Mouse (Mus musculus) intestine, embryonic 14.5 days (tissue): Measurements from ENCODE around the gene Akap7. TPM values are rescaled to one million over a fixed set of nuclear protein-coding genes. Genes with fewer than 3 reads are reported as not detected.

ENCODE experiments used
- ATAC-seq: fragments of 200-750 bp; cut with Nextera tagmentation; replicated peaks from 2 replicates; pipeline ENCODE4 v1.8.0; 2017; ENCODE audit warnings: low read depth, moderate number of reproducible peaks, moderate TSS enrichment, moderate library complexity; ENCODE audit not compliant: low FRiP score, low TSS enrichment
- DNase-seq: peaks from one replicate; pipeline ENCODE4 v3.0.0-alpha.2; 2018; ENCODE audit warnings: low spot score
- H3K27ac ChIP-seq: fragments of 300-500 bp; sonication (generic); 2 replicates; pipeline ENCODE4 v1.5.1; 2014; ENCODE audit warnings: low read depth, mild to moderate bottlenecking, control low read depth
- H3K27me3 ChIP-seq: fragments of 300-500 bp; sonication (generic); replicated peaks from 2 replicates; pipeline ENCODE4 v1.6.1; 2014; ENCODE audit warnings: low read length, control low read depth; ENCODE audit not compliant: control insufficient read depth, insufficient read depth
- H3K36me3 ChIP-seq: fragments of 300-500 bp; sonication (generic); 2 replicates; pipeline ENCODE4 v1.6.1; 2014; ENCODE audit warnings: low read length, control low read depth; ENCODE audit not compliant: control insufficient read depth, insufficient read depth
- H3K4me1 ChIP-seq: fragments of 300-500 bp; sonication (generic); replicated peaks from 2 replicates; pipeline ENCODE4 v1.6.1; 2014; ENCODE audit warnings: low read length, control low read depth, mixed read lengths; ENCODE audit not compliant: control insufficient read depth, insufficient read depth
- H3K4me2 ChIP-seq: fragments of 300-500 bp; sonication (generic); 2 replicates; pipeline ENCODE4 v1.6.1; 2014; ENCODE audit warnings: low read length
- H3K4me3 ChIP-seq: fragments of 300-500 bp; sonication (generic); 2 replicates; pipeline ENCODE4 v1.5.1; 2014; ENCODE audit warnings: low read depth, low read length, control low read depth, mixed read lengths
- H3K9ac ChIP-seq: fragments of 300-500 bp; sonication (generic); 2 replicates; pipeline ENCODE4 v1.6.1; 2014; ENCODE audit warnings: mild to moderate bottlenecking, low read length
- H3K9me3 ChIP-seq: fragments of 300-500 bp; sonication (generic); 2 replicates; pipeline ENCODE4 v1.6.1; 2016; ENCODE audit warnings: low read length, control low read depth; ENCODE audit not compliant: control insufficient read depth
- WGBS: fragments of 180-500 bp; shearing (Covaris S2); extraction: QIAGEN DNeasy Blood & Tissue Kit; methylation state at CpG from one replicate; pipeline ENCODE4 v1.1.7; 2014; 5-methylcytosine and 5-hydroxymethylcytosine counted together
- polyA plus RNA-seq: library from polyadenylated mRNA; unstranded; fragments of >200 nt; fragmentation: Nextera tagmentation; extraction: Ambion mirVana; gene quantifications from 2 replicates; pipeline ENCODE4 v1.2.1, GENCODE M21; 2014

Gene Akap7
- polyA plus RNA-seq, 1 experiment from 2014 or later, result 36.4 TPM

DNA sequence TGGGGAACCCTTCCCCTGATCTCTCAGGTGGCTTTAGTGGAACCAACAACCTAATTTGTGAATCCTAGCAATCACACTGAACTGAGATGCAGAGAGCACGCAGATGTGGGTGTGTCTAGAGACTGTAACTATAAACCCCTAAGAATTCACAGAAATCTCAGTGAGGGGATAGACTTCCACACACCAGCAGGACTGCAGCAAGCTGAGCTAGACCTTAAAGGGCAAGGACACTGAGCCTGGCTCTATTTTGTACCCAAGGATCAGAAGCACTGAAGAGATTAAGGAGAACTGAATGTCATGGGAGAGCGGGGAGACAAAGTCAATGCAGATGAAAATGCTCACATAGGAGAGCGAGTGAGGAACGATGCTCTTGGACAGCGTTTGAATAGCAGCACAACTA, 2.3 kb upstream of the Akap7 start:
- DNase-seq, result no peak
- Histone ChIP-seq H3K36me3 (no peaks in the 10 kb centered on the region), H3K4me1 (no peaks in the 10 kb centered on the region), H3K27me3 (no peaks in the 10 kb centered on the region), H3K9me3 (no peaks in the 10 kb centered on the region), H3K4me3 (no peak overlapping the region), H3K27ac (no peak overlapping the region), H3K9ac (no peak overlapping the region), H3K4me2 (no peak overlapping the region)
- WGBS, result 83% methylated on average over 5 of the region's 5 CpGs
- no peak for ATAC-seq

DNA sequence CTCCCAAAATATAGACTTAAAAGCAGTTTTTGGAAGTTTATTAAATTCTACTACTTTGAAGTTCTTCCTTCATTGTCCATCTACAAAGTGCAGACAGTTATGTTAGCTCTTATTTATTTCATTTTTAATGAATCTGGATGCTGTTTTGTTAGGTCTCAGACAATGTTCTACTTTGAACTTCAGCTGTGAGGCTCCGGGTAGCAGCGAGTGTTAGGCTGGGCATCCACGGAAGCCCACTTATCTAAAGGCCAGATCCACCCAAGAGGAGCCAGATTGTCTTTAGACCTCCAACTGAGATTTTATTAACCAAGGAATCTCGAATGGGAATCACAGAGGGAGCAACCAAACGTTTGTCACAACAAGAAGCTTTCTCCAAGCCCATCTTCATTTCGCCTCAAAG, 2.5 kb downstream of the Akap7 start:
- ATAC-seq, result no peak

DNA sequence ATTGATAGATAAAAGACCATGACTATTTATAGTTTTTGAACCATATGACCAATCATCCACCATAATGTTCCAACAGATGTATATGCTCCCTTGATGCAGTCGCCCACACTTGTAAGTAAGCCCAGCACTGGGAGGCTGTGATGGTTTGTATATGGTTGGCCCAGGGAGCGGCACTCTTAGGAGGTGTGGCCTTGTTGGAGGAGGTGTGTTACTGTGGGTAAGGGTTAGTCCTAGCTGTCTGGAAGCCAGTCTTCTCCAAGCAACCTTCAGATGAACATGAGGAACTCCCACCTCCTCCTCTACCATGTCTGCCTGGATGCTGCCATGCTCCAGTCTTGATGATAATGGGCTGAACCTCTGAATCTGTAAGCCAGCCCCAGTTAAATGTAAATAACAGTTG, 3.1 kb downstream of the Akap7 start:
- Histone ChIP-seq H3K4me1 (no peaks in the 10 kb centered on the region), H3K27me3 (no peaks in the 10 kb centered on the region), H3K36me3 (no peaks in the 10 kb centered on the region), H3K4me3 (no peak overlapping the region), H3K9me3 (no peaks in the 10 kb centered on the region), H3K9ac (no peak overlapping the region), H3K4me2 (no peak overlapping the region), H3K27ac (no peak overlapping the region)
- DNase-seq (no peak), ATAC-seq (no peak)
- WGBS, result 91% methylated on average over 2 of the region's 2 CpGs

More for the DNA sequence above, 2.5 kb downstream of the Akap7 start:
- Histone ChIP-seq H3K9me3 (no peaks in the 10 kb centered on the region), H3K27me3 (no peaks in the 10 kb centered on the region), H3K4me3 (no peak overlapping the region), H3K4me2 (no peak overlapping the region), H3K4me1 (no peaks in the 10 kb centered on the region), H3K36me3 (no peaks in the 10 kb centered on the region), H3K27ac (no peak overlapping the region), H3K9ac (no peak overlapping the region)
- WGBS, result 68% methylated on average over 6 of the region's 6 CpGs
- no peak for DNase-seq

DNA sequence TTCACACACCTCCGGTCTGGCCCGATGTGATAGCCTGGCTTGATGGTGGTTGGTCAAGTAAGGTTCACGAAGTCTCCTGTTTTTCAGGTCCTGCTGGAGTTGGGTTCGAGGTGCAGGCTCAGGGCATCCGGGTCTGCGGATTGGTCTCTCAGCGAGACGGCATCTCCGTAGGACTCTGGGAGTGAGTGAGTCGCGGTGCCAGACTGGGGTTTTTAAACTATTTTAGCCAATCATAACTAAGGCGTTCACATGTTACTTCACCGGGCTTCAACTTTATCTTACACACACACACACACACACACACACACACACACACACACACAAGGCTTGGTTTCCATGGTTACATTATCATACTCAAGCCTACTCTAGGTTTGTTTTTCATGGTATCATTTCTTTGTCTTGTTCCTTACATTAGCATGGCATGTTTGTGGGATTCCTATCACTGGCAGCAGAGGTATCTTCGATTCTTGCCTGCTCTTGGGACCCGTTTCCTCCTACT, 8.6 kb downstream of the Akap7 start:
- H3K4me3 ChIP-seq, result no peak overlapping the region

DNA sequence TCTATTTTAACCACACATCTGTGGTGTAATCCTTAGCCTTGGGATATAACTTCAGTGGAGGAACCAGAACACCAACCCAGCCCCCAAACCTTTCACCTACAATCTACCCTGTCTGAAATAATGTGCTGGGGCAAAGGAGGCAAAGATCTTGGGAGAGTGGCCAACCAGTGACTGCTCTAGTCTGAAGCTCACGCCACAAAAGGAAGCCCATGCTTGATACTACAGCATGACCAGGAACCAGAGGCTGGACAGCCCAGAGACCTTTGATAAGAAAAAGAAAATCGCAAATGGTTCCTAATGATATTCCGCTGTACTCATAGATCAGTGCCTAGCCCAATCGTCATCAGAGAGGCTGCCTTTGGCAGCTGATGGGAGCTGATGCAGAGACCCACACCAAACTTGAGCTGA, 9.4 kb downstream of the Akap7 start:
- H3K4me2 ChIP-seq, result peak overlapping the region; percentile 64
- no peaks in the 10 kb centered on the region for H3K36me3 ChIP-seq
- H3K27me3 ChIP-seq, result no peaks in the 10 kb centered on the region
- peak overlapping the region; percentile 83 for H3K27ac ChIP-seq
- WGBS, result 75% methylated on average over 4 of the region's 4 CpGs
- DNase-seq, result no peak
- peaks cover 12% of the 10 kb centered on the region for H3K4me1 ChIP-seq
- H3K9me3 ChIP-seq, result no peaks in the 10 kb centered on the region
- ATAC-seq, result no peak
- 0 out of 2 replicates have a peak overlapping the region, but pooled peaks have one; percentile 61 for H3K4me3 ChIP-seq
- H3K9ac ChIP-seq, result no peak overlapping the region; the same call in 1 of the 2 replicates

More for the DNA sequence above, 8.6 kb downstream of the Akap7 start:
- Histone ChIP-seq H3K9ac (no peak overlapping the region), H3K36me3 (no peaks in the 10 kb centered on the region), H3K27me3 (no peaks in the 10 kb centered on the region), H3K4me1 (peaks cover 12% of the 10 kb centered on the region), H3K4me2 (no peak overlapping the region), H3K9me3 (no peaks in the 10 kb centered on the region), H3K27ac (no peak overlapping the region)
- WGBS, result 92% methylated on average over 15 of the region's 15 CpGs
- DNase-seq (no peak), ATAC-seq (no peak)

DNA sequence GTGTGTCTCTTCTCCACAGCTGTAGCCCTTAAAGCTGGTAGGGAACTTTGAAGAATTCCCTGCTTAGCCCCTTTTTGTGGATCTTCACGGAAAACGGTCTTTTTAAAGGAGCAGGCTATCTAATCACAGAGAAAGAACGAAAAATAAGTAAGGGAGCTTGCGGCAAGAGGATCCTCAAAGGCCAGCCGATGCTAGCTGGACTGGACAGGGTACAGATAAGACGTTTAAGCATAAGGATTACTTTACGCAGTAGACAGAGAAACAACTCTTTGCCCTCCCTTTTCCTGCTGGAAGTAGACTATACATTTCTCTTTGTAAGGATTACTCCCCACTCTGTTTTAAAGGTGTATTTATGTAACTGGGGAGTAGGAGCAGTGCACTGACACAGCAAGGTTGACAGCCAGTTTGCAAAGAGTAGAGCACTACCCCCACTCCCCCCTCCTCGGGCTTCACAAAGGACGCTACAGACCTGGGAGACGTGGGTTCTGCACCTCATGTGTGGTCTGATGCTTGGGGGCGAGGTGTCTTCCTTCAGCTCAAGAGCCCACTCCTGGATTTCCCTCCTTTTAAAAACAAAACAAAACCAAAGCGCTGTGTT, 9.9 kb downstream of the Akap7 start:
- Histone ChIP-seq H3K4me2 (peak overlapping the region; percentile 64), H3K27ac (peak overlapping the region; percentile 83), H3K4me3 (peak overlapping the region; percentile 61), H3K9ac (peak overlapping the region; percentile 73), H3K27me3 (no peaks in the 10 kb centered on the region), H3K4me1 (peaks cover 12% of the 10 kb centered on the region), H3K36me3 (no peaks in the 10 kb centered on the region), H3K9me3 (no peaks in the 10 kb centered on the region)
- ATAC-seq, result no peak
- 10% methylated on average over 12 of the region's 12 CpGs for WGBS
- DNase-seq, result no peak

DNA sequence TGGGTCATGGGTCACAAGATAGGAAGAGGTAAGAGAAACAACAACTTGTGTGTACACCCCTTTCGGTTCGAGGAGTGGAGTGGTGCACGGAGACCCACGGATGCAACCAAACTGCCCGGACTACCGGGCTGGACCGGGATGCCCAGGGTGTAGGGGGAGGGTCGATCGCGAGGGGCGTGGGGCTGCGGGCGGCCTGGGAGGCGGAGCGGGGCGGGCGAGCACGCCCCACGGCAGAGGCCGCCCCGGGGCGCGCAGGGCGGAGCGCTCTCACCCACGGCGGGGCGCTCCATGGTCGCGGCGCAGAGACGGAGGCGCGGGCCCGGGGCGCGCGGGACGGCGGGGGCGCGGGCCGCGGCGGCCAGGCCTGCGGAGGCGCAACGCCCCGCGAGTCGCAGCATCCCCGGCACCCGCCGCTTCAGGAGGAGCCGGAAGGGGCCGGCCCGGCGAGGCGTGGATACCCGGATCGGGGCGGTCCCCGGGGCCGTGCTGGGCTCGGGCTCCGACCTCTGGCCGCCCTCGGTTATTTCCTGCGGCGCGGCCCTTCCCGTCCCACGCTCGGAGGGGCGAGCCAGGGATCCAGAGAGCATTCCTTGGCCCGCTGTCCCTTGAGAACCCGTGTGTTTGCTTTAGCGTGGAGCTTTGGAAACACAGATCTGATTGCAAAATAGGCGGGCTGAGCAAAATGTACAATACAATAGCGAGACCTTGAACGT, 10.9 kb downstream of the Akap7 start:
- peak; percentile 88 for DNase-seq
- peak overlapping the region; percentile 61 for H3K4me3 ChIP-seq
- H3K9ac ChIP-seq, result peak overlapping the region; percentile 73
- no peaks in the 10 kb centered on the region for H3K36me3 ChIP-seq
- no peaks in the 10 kb centered on the region for H3K27me3 ChIP-seq
- under 1% methylated on average over 77 of the region's 81 CpGs for WGBS
- H3K27ac ChIP-seq, result peak overlapping the region; percentile 83
- H3K9me3 ChIP-seq, result no peaks in the 10 kb centered on the region
- peak; percentile 97 for ATAC-seq
- H3K4me1 ChIP-seq, result peaks cover 12% of the 10 kb centered on the region
- peak overlapping the region; percentile 64 for H3K4me2 ChIP-seq

DNA sequence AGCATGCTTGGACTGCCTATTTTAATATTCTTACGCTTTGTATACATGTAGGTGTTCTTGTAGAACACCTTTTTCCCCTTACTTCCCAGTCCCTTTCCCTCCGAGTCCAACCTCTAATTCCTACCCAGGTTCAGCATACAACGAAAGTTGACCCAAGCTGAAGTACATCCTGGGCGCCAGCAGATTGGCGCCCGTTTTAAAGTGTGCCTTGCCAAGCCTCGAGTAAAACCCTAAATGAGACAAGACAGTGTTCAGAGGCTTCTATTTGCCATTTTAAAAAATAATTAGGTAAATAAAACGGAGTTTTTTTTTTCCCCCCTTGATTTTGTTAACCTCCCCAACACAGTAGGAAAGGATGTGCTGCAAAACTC, 11.4 kb downstream of the Akap7 start:
- Histone ChIP-seq H3K9me3 (no peaks in the 10 kb centered on the region), H3K9ac (peak overlapping the region; percentile 73), H3K4me1 (peaks cover 12% of the 10 kb centered on the region), H3K4me2 (peak overlapping the region; percentile 64), H3K27ac (peak overlapping the region; percentile 83), H3K4me3 (peak overlapping the region; percentile 61), H3K27me3 (no peaks in the 10 kb centered on the region), H3K36me3 (no peaks in the 10 kb centered on the region)
- WGBS, result 41% methylated on average over 8 of the region's 8 CpGs
- DNase-seq (no peak), ATAC-seq (no peak)
